Mouse (Mus musculus) forebrain, embryonic 12.5 days (tissue): ENCODE measurements around the gene Dnmt1. TPM values are rescaled to one million over a fixed set of nuclear protein-coding genes. Genes with fewer than 3 reads are reported as not detected.
"Not testable (repeated sequence)": the region's sequence is repeated elsewhere in the genome, so short reads cannot be mapped to it uniquely, and the experiment has no call there.

ENCODE experiments used
- ATAC-seq: fragments of 200-750 bp; cut with Nextera tagmentation; 2 replicates; pipeline ENCODE4 v1.8.0; 2017; ENCODE audit warnings: moderate TSS enrichment; ENCODE audit not compliant: low FRiP score
- H3K27ac ChIP-seq: fragments of 300-500 bp; sonication (generic); 2 replicates; pipeline ENCODE4 v1.5.1; 2016; ENCODE audit warnings: mild to moderate bottlenecking
- H3K27me3 ChIP-seq: fragments of 300-500 bp; sonication (generic); 2 replicates; pipeline ENCODE4 v1.6.1; 2016; ENCODE audit warnings: mild to moderate bottlenecking
- H3K36me3 ChIP-seq: fragments of 300-500 bp; sonication (generic); replicated peaks from 2 replicates; pipeline ENCODE4 v1.6.1; 2016; ENCODE audit warnings: mild to moderate bottlenecking
- H3K4me1 ChIP-seq: fragments of 300-500 bp; sonication (generic); 2 replicates; pipeline ENCODE4 v1.6.1; 2016
- H3K4me2 ChIP-seq: fragments of 300-500 bp; sonication (generic); 2 replicates; pipeline ENCODE4 v1.6.1; 2016; ENCODE audit warnings: mild to moderate bottlenecking, moderate library complexity
- H3K4me3 ChIP-seq: fragments of 300-500 bp; sonication (generic); replicated peaks from 2 replicates; pipeline ENCODE4 v1.5.1; 2016; ENCODE audit warnings: mild to moderate bottlenecking
- H3K9ac ChIP-seq: fragments of 300-500 bp; sonication (generic); 2 replicates; pipeline ENCODE4 v1.6.1; 2016; ENCODE audit warnings: mild to moderate bottlenecking
- H3K9me3 ChIP-seq: fragments of 300-500 bp; sonication (generic); 2 replicates; pipeline ENCODE4 v1.6.1; 2016
- WGBS: fragments of 180-500 bp; shearing (Covaris S2); methylation state at CpG from one replicate; pipeline ENCODE4 v1.1.7; 2016; 5-methylcytosine and 5-hydroxymethylcytosine counted together
- polyA plus RNA-seq: library from polyadenylated mRNA; unstranded; fragments of >200 nt; fragmentation: Nextera tagmentation; extraction: Ambion mirVana; gene quantifications from 2 replicates; pipeline ENCODE4 v1.2.1, GENCODE M21; 2016

Gene Dnmt1
- 134 and 153 TPM in 2 replicates for polyA plus RNA-seq

DNA sequence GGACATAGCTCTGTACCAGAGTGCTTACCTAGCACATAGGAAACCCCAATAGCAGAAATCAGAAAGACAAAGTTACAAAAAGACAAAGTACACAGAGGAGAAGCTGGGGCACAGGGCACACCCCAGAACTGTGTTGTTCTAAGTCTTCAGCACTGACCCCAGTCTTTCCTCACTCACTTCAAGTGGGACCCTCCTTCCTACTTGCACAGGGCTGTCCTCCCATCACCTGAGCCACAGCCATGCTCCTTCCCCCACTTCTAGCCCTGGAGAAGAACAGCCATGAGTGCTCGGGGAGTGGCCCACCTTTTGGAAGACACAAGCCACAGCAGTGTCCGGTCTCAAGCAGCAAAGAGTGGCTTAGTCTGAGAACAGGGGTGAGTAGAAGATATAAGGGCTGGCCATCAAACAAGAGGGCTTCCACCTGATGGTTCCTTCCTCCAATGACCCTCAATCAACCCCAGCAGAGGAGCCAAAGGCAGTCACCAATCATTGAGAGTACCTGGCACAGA is at the start of gene Dnmt1:
Dnmt1 (minus strand) TSS at position 459 of the 509 bp plus-strand sequence.
- Histone ChIP-seq H3K4me2 (no peak within 1 kb of the TSS), H3K9ac (no peak within 1 kb of the TSS), H3K4me1 (no peaks in the 10 kb centered on the region), H3K27me3 (0 out of 2 replicates have a peak, but pooled peaks cover 3% of the 10 kb centered on the region), H3K27ac (no peak within 1 kb of the TSS), H3K4me3 (no peak within 1 kb of the TSS), H3K9me3 (no peaks in the 10 kb centered on the region), H3K36me3 (no peaks in the 10 kb centered on the region)
- ATAC-seq: no peak
- 94% methylated on average over 2 of the region's 2 CpGs for WGBS

DNA sequence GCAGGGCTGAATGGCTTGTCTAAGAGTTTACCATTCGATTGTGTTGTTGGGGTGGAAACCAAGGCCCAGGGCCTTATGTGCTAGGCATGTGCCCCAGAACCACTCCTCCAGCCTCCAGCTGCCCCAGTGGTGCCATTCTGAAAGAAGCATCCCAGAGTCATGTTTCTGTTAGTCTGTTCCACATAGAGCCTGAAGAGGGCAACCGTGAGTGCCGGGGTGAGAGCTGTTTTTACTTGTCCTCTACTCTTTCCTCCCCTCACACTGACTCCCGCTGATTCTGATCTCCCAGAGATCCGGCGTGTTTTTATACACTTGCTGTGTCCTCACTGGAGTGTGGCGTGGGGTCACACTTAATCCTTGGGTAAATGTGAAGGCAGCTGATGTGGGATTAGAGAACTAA is 48.3 kb upstream of the Dnmt1 start:
- no peak overlapping the region for H3K4me3 ChIP-seq
- H3K27me3 ChIP-seq: peaks cover 16% of the 10 kb centered on the region
- 80% methylated on average over 7 of the region's 7 CpGs for WGBS
- H3K4me2 ChIP-seq: no peak overlapping the region
- H3K4me1 ChIP-seq: peaks cover 7% of the 10 kb centered on the region
- peaks cover 48% of the 10 kb centered on the region for H3K36me3 ChIP-seq
- H3K27ac ChIP-seq: no peak overlapping the region
- ATAC-seq: no peak
- H3K9me3 ChIP-seq: no peaks in the 10 kb centered on the region
- no peak overlapping the region for H3K9ac ChIP-seq

DNA sequence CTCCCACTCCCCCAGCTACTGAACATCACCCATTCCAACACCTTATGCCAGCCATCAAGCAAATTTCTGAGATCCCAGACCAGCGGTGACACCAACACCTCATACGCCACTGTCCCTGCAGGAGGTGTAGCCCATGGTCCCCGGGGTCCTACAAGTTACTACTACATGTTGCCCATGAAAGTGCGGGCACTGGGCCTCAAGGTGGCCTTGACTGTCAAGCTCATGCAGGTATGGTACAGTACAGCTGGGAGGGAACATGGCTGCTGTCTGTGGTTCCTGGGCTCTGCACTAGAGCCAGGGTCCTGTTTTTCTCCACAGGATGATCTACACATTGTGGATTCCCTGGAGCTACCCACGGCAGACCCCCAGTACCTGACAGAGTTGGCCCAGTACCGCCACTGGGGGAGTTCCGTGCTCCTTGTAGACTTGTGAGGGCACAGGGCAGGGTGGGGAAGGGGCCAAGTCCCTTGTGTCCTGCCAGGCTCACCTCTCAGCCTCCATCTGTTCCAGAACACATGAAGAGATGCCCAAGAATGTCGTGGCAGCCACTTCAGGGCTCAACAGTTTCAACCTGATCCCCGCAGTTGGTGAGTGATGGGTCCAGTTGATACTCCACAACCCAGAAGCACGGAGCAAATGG is 47.7 kb upstream of the Dnmt1 start:
- Histone ChIP-seq H3K4me3 (no peak overlapping the region), H3K27me3 (peaks cover 11% of the 10 kb centered on the region), H3K4me2 (no peak overlapping the region), H3K9ac (no peak overlapping the region), H3K27ac (no peak overlapping the region), H3K4me1 (peaks cover 8% of the 10 kb centered on the region), H3K36me3 (peaks cover 48% of the 10 kb centered on the region), H3K9me3 (no peaks in the 10 kb centered on the region)
- WGBS: 97% methylated on average over 10 of the region's 10 CpGs
- no peak for ATAC-seq

DNA sequence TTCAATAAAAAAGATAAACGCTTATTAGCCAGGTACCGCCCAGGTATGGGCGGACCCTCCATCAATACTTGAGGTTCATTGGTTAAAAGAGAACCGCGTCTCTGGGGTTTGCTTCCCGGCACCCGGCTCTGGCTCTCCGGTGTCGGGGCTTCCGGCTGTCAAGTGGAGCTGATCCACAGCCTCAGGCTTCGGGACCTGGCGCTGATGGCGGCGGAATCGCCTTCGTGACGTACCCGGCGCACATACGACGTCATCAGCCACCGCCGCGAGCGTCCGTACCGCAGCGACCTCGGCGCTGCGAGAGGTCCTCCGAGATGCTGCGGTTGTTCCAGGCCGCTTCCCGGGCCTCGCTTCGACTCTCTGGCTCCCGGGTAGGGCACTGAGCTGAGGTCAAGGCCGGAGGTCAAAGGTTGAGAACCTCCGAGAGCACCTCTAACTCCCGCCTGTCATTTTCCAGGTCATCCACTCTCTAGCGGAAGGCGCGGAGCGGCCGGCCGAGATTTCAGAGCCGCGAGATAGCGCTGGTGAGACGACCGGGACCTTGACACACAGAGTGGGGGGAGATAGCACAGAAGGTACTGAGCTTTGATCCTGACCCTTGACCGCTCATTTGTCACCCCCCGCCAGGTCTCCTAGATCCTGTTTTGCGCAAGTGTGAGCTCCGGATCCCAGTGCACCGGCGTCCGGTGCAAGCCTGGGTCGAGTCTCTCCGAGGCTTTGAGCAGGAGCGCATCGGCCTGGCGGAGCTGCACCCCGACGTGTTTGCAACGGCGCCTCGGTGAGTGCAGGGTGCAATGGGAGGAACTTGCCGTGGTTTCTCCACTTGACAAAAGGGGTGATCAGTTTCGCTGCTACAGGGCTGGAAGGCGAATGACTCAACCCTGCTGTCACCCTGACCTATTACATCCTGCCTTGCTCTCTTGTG is 43.2 kb upstream of the Dnmt1 start, which contains the start of gene Mrpl4:
Mrpl4 (plus strand) TSS at position 112 of the 925 bp plus-strand sequence.
- H3K4me3 ChIP-seq: peak within 1 kb of the TSS; percentile 84
- H3K27ac ChIP-seq: peak within 1 kb of the TSS; percentile 68
- under 1% methylated on average over 68 of the region's 72 CpGs for WGBS
- H3K27me3 ChIP-seq: no peaks in the 10 kb centered on the region
- H3K4me2 ChIP-seq: peak within 1 kb of the TSS; percentile 83
- peaks cover 33% of the 10 kb centered on the region for H3K36me3 ChIP-seq
- ATAC-seq: peak; percentile 89
- H3K4me1 ChIP-seq: peaks cover 12% of the 10 kb centered on the region
- H3K9me3 ChIP-seq: no peaks in the 10 kb centered on the region
- H3K9ac ChIP-seq: peak within 1 kb of the TSS; percentile 76

DNA sequence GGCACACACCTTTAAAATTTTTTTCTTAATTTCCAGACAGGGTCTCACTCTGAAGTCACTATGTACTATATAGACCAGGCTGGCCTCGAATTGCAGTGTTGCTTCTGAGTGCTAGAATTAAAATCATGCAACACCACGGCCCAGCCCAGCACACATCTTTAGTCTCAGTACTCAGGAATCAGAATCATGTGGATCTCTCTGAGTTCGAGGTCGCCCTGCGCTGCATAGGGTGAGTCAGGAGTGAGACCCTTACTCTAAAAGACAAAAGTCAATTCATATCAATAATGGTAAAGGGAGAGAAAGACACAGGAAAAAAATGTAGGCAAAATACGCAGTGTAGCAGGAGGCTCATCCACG is 42.6 kb upstream of the Dnmt1 start:
- ATAC-seq: peak; percentile 62; the same call in 1 of the 2 replicates

DNA sequence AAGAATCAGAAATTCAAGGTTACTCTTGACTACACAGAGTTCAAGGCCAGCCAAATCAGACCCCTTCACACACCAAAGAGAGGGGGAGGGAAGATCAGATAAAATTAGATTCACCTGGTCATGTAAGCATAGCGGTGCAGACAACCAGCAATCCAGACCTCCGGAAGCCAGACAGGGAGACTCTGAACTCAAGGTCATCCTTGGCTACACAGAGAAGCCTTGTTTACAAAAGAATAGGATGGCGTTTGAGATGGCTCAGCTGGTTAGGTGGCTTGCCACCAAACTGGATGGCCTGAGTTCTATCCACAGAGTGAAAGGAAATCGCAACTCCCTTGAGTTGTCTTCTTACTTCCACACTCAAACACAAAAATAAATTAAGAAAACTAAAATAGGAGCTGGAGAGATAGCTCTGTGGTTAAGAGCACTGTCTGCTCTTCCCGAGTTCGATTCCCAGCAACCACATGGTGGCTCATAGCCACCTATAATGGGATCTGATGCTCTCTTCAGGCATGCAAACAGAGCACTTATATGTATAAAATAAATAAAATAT is 42.0 kb upstream of the Dnmt1 start:
- H3K4me3 ChIP-seq: no peak overlapping the region
- WGBS: 74% methylated on average over 6 of the region's 6 CpGs
- H3K27me3 ChIP-seq: no peaks in the 10 kb centered on the region
- no peak overlapping the region; the same call in 1 of the 2 replicates for H3K4me2 ChIP-seq
- no peak overlapping the region for H3K9ac ChIP-seq
- H3K9me3 ChIP-seq: no peaks in the 10 kb centered on the region
- no peak for ATAC-seq
- peaks cover 12% of the 10 kb centered on the region for H3K4me1 ChIP-seq
- peaks cover 21% of the 10 kb centered on the region for H3K36me3 ChIP-seq
- H3K27ac ChIP-seq: no peak overlapping the region

More for the DNA sequence above, 42.6 kb upstream of the Dnmt1 start:
- 0 out of 2 replicates have a peak overlapping the region, but pooled peaks have one; percentile 68 for H3K27ac ChIP-seq
- 13% methylated on average over 7 of the region's 7 CpGs for WGBS
- H3K4me1 ChIP-seq: peaks cover 12% of the 10 kb centered on the region
- peak overlapping the region; percentile 76 for H3K9ac ChIP-seq
- H3K4me3 ChIP-seq: peak overlapping the region; percentile 84
- peaks cover 26% of the 10 kb centered on the region for H3K36me3 ChIP-seq
- no peaks in the 10 kb centered on the region for H3K27me3 ChIP-seq
- no peaks in the 10 kb centered on the region for H3K9me3 ChIP-seq
- H3K4me2 ChIP-seq: peak overlapping the region; percentile 83

DNA sequence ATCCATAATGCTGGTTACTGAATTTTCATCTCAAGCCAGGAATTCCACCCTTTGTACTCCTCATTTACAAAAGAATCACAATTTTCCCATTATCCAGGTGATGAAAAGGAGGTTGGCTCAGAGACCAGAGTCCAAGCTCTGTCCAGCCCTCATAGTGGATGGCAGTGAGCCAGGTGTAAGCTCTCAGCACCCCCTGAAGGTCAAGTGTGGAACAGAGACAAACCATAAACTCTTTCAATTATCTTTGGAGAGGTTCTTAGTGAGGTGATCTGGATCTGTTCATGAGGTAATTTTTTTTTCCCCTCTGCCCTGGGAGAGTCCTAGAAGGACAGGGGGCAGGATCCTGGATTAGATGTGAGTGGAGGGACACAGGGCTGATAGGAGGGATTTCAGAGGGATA is 41.1 kb upstream of the Dnmt1 start:
- no peaks in the 10 kb centered on the region for H3K9me3 ChIP-seq

DNA sequence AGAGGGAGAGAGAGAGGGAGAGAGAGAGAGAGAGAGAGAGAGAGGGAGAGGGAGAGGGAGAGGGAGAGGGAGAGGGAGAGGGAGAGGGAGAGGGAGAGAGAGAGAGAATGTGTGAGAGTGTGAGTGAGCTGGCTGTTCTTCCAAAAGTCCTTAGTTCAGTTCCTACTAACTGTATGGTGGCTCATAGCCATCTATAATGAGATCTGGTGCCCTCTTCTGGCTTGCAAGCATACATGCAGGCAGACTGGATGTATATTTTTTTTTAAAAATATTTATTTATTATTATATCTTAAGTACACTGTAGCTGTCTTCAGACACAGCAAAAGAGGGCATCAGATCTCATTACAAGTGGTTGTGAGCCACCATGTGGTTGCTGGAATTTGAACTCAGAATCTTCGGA is 38.6 kb upstream of the Dnmt1 start:
- not testable (repeated sequence) for H3K9me3 ChIP-seq, H3K9ac ChIP-seq, H3K4me2 ChIP-seq, H3K4me3 ChIP-seq, ATAC-seq, H3K27me3 ChIP-seq, H3K27ac ChIP-seq, H3K36me3 ChIP-seq, H3K4me1 ChIP-seq
- WGBS: 80% methylated on average over 1 of the region's 1 CpGs

More for the DNA sequence above, 41.1 kb upstream of the Dnmt1 start:
- H3K9ac ChIP-seq: no peak overlapping the region
- no peak overlapping the region for H3K27ac ChIP-seq
- H3K36me3 ChIP-seq: peaks cover 13% of the 10 kb centered on the region
- no peak overlapping the region for H3K4me3 ChIP-seq
- no peak overlapping the region for H3K4me2 ChIP-seq
- peaks cover 12% of the 10 kb centered on the region for H3K4me1 ChIP-seq
- no peak for ATAC-seq
- no peaks in the 10 kb centered on the region for H3K27me3 ChIP-seq

DNA sequence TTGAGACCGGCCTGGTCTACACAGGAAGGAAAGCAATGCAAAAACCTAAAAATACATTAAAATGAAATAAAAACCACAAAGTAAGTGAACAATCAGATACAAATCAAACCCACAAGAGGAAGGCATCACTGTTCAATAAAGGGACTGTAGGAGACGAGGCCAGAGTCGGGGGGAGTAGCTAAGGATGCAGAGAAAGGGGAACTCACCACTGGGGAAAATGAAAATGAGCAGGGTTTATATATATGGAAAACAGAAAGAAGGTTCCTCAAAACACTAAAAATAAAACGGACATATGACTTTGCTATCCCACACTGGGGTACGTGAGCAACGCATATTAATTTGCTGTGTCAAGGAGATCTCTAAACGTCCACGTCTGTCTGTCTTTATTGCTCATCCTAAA is 37.4 kb upstream of the Dnmt1 start:
- Histone ChIP-seq H3K4me1 (no peaks in the 10 kb centered on the region), H3K36me3 (no peaks in the 10 kb centered on the region), H3K4me3 (no peak overlapping the region), H3K4me2 (no peak overlapping the region), H3K27me3 (no peaks in the 10 kb centered on the region), H3K27ac (no peak overlapping the region), H3K9me3 (no peaks in the 10 kb centered on the region), H3K9ac (no peak overlapping the region)
- WGBS: 90% methylated on average over 8 of the region's 8 CpGs
- no peak for ATAC-seq

DNA sequence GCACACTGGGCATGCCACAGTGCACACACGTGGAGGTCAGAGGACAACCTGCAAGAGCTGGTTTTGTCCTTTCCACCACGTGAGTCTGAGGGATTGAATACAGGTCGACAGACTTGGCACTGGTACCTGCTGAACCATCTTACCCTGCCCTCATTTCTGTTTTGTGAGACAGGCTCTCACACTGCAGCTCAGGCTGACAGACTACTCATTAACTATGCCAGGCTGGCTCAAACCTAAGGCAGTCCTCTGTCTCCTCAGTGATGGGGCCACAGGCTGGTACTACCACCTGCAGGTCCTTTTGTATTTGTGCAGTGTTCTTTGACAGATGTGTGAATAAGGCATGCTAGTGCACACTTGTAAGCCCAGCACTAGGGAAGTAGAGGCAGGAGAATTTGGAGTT is 35.4 kb upstream of the Dnmt1 start:
- Histone ChIP-seq H3K4me1 (peaks cover 6% of the 10 kb centered on the region), H3K27ac (no peak overlapping the region), H3K4me3 (no peak overlapping the region), H3K4me2 (no peak overlapping the region), H3K9me3 (no peaks in the 10 kb centered on the region), H3K9ac (no peak overlapping the region), H3K36me3 (no peaks in the 10 kb centered on the region), H3K27me3 (peaks cover 8% of the 10 kb centered on the region; the same call in 1 of the 2 replicates)
- ATAC-seq: no peak
- 71% methylated on average over 3 of the region's 3 CpGs for WGBS

DNA sequence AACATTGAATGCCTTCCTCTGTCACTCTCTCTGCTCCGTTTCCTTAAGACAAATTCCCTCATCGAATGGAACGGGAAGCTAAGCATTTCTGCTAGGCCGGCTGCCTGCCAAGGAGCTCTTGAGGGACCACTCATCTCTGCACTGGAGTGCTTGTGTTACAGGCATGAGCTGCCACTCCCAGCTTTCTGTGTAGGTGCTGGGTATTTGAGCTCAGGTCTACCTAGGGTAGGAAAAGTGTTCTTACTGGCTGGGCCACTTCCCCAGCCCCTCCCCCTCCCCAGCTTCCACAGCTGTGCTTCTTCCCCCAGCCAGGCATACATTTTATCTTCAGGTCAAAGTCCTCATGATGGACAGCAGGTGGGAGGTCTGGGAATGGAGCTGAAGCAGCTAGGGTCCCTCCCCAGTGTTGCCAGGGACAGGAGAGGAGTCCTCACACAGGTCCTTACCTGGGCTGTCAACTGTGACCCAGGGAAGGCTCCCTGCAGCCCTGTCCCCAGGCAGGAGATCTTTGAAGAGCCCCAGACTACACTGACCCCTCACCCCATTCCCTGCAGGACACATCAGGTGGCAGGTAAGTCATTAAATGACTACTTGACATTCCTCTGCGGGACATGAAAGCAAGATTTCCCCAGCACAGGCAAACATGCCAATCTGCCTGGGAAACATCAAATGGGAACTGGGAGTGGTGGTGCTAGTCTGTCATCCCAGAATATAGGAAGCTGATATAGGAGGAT is 33.6 kb upstream of the Dnmt1 start:
- H3K36me3 ChIP-seq: no peaks in the 10 kb centered on the region
- H3K27me3 ChIP-seq: peaks cover 17% of the 10 kb centered on the region
- H3K9ac ChIP-seq: no peak overlapping the region
- no peak overlapping the region for H3K4me3 ChIP-seq
- H3K9me3 ChIP-seq: no peaks in the 10 kb centered on the region
- peaks cover 6% of the 10 kb centered on the region for H3K4me1 ChIP-seq
- ATAC-seq: no peak
- 69% methylated on average over 5 of the region's 5 CpGs for WGBS
- no peak overlapping the region for H3K27ac ChIP-seq
- H3K4me2 ChIP-seq: no peak overlapping the region

DNA sequence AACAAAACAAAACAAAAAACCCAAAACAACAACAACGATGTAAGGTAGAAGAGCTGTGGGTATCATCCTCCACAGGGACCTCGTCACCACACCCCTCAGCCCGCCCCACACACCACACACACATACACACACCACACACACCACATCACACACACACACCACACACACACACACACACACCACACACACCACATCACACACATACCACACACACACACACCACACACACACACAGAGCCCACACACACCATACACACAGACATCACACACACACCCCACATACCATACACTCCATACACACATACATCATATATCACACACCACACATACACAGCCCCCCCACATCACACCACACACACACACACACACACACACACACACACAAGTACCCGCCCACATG is 31.9 kb upstream of the Dnmt1 start:
- no peaks in the 10 kb centered on the region for H3K9me3 ChIP-seq
- no peak overlapping the region for H3K4me3 ChIP-seq
- H3K4me2 ChIP-seq: no peak overlapping the region
- H3K27me3 ChIP-seq: peaks cover 26% of the 10 kb centered on the region
- ATAC-seq: no peak
- H3K36me3 ChIP-seq: no peaks in the 10 kb centered on the region
- 82% methylated on average over 4 of the region's 4 CpGs for WGBS
- no peak overlapping the region for H3K27ac ChIP-seq
- no peak overlapping the region for H3K9ac ChIP-seq
- peaks cover 6% of the 10 kb centered on the region for H3K4me1 ChIP-seq
